Mouse (Mus musculus): ENCODE results near the gene Klf2.

- TF ChIP-seq CTCF (conservative IDR thresholded peaks at IDR 0.05; ENCODE audit: insufficient read depth, insufficient read length, low read depth, low read length) (no peak), POLR2A (IDR thresholded peaks at IDR 0.05; ENCODE audit: low read depth, low read length) (no peak)
Measured at GRCm38 (mm10) chr8:72331631-72332030, 12.8 kb downstream of the Klf2 start.

All from kidney, adult 2 months (tissue).